Mouse (Mus musculus) heart, embryonic 12.5 days (tissue): Measurements from ENCODE around the gene Bex6. TPM values are rescaled to one million over a fixed set of nuclear protein-coding genes. Genes with fewer than 3 reads are reported as not detected.

Source experiments
- ATAC-seq: fragments of 200-750 bp; cut with Nextera tagmentation; 2 replicates; pipeline ENCODE4 v1.8.0; 2017; ENCODE audit warnings: moderate TSS enrichment, moderate library complexity; ENCODE audit not compliant: insufficient number of reproducible peaks, low FRiP score
- H3K27ac ChIP-seq: fragments of 300-500 bp; sonication (generic); 2 replicates; pipeline ENCODE4 v1.5.1; 2016; ENCODE audit warnings: mild to moderate bottlenecking, moderate library complexity; ENCODE audit not compliant: poor library complexity, severe bottlenecking
- H3K27me3 ChIP-seq: fragments of 300-500 bp; sonication (generic); replicated peaks from 2 replicates; pipeline ENCODE4 v1.6.1; 2016; ENCODE audit warnings: mild to moderate bottlenecking, moderate library complexity
- H3K36me3 ChIP-seq: fragments of 300-500 bp; sonication (generic); 2 replicates; pipeline ENCODE4 v1.6.1; 2016; ENCODE audit warnings: mild to moderate bottlenecking, moderate library complexity
- H3K4me1 ChIP-seq: fragments of 300-500 bp; sonication (generic); replicated peaks from 2 replicates; pipeline ENCODE4 v1.6.1; 2016; ENCODE audit warnings: mild to moderate bottlenecking
- H3K4me2 ChIP-seq: fragments of 300-500 bp; sonication (generic); 2 replicates; pipeline ENCODE4 v1.6.1; 2016; ENCODE audit warnings: mild to moderate bottlenecking, moderate library complexity
- H3K4me3 ChIP-seq: fragments of 300-500 bp; sonication (generic); 2 replicates; pipeline ENCODE4 v1.5.1; 2016; ENCODE audit warnings: mild to moderate bottlenecking
- H3K9ac ChIP-seq: fragments of 300-500 bp; sonication (generic); 2 replicates; pipeline ENCODE4 v1.6.1; 2016; ENCODE audit warnings: mild to moderate bottlenecking, moderate library complexity
- H3K9me3 ChIP-seq: fragments of 300-500 bp; sonication (generic); replicated peaks from 2 replicates; pipeline ENCODE4 v1.6.1; 2016; ENCODE audit warnings: mild to moderate bottlenecking, moderate library complexity
- WGBS: fragments of 180-500 bp; shearing (Covaris S2); methylation state at CpG from one replicate; pipeline ENCODE4 v1.1.7; 2016; 5-methylcytosine and 5-hydroxymethylcytosine counted together
- polyA plus RNA-seq: library from polyadenylated mRNA; unstranded; fragments of >200 nt; fragmentation: Nextera tagmentation; extraction: Ambion mirVana; gene quantifications from 2 replicates; pipeline ENCODE4 v1.2.1, GENCODE M21; 2016

The Bex6 gene
- polyA plus RNA-seq, 1 experiment from 2014 or later: not detected

DNA sequence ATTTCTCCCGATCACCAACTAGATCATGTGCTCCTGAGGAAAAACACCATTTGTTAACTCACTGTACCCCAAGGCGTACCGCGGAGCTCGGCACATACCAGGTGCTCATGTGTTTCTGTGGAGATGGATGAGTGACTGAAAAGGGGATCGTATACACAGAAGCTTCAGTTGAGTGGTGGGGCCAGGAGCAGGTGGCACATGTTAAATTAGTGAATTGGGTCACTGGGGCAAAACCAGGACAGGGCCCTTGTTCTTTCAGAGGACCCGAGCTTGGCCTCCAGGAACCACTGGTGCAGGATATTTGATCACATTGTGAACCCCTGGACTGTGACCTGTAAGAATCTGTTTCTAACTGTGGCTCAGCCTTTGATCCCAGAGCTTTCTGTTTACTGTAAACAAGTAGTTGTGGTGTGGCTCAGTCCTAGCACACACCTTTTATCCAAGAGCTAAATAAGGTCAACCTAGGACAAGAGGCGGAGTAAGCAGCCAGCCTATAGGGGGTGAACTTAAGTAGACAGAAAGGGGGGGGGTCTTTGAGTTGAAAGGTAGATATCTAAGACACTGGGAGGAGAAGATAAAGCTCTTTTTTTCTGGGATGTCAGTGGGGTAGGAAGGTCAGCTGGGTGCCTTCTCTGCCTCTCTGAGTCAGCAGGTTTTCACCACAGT is 5.2 kb upstream of the Bex6 start:
- no peak overlapping the region for H3K27ac ChIP-seq
- H3K9me3 ChIP-seq: no peaks in the 10 kb centered on the region
- ATAC-seq: no peak
- peaks cover 7% of the 10 kb centered on the region for H3K4me1 ChIP-seq
- 85% methylated on average over 8 of the region's 8 CpGs for WGBS
- H3K4me3 ChIP-seq: no peak overlapping the region
- no peaks in the 10 kb centered on the region for H3K27me3 ChIP-seq
- H3K4me2 ChIP-seq: no peak overlapping the region
- no peak overlapping the region for H3K9ac ChIP-seq
- H3K36me3 ChIP-seq: no peaks in the 10 kb centered on the region

DNA sequence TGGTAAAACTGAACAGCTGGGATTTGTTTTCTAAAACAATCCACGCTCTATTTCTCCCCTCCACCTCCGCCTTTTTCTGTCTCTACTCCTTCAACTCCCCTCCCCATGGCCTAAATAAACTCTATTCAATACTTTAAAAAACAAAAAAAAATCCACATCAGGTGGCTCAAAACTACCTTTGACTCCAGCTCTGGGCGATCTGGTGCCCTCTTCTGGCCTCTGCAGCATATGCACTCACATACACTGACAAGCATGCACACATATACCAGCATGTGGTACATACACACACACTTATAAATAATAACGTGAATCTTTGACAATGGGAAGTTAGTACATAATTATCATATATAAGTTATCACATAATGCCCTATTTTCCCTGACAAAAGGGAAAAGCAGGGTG is 4.6 kb upstream of the Bex6 start:
- no peaks in the 10 kb centered on the region for H3K9me3 ChIP-seq
- peaks cover 7% of the 10 kb centered on the region for H3K4me1 ChIP-seq
- H3K27me3 ChIP-seq: no peaks in the 10 kb centered on the region
- no peak overlapping the region for H3K27ac ChIP-seq
- ATAC-seq: no peak
- no peak overlapping the region for H3K4me3 ChIP-seq
- no peak overlapping the region for H3K9ac ChIP-seq
- WGBS: 86% methylated on average over 4 of the region's 4 CpGs
- H3K4me2 ChIP-seq: no peak overlapping the region
- no peaks in the 10 kb centered on the region for H3K36me3 ChIP-seq

DNA sequence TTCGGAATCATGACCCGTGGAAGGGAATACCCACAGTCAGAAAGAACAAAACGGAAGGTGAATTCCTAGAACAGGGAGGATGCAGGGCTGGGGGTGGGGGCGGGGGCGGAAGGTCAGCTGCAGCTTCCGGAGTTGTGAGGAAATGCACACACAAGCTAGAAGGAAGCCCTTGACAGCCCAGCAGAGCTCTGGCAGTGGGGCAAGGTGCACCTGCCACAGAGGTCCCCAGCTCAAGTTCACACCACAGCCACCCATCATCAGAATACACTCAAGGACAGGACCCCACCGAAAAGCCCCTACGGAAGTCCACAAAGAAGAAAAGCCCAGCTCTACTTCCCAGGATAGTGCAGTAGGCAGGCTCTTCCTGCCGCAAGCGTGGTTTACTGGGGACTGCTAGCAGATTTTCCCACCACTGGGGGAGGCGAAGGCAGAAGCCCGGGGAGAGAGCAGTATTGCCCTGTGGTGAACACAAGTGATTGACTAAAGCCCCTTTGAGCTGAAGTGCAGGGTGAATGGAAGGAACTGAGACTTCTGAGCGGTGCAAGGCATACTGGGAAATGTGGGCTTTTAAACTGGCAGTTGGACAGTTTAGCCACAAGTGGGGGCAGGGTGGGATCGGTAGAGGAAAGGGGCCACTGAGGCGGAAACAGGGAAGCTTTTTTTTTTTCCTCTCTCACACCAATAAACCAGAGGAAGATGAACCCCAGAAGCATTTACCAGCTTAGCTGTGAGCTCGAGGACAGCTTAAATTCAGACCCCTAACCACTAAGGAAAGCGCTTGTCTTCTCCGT is 2.5 kb upstream of the Bex6 start:
- H3K27me3 ChIP-seq: no peaks in the 10 kb centered on the region
- peak overlapping the region; percentile 42 for H3K4me2 ChIP-seq
- no peak overlapping the region for H3K4me3 ChIP-seq
- peak overlapping the region; percentile 57; the same call in 1 of the 2 replicates for H3K27ac ChIP-seq
- H3K9me3 ChIP-seq: no peaks in the 10 kb centered on the region
- no peak for ATAC-seq
- H3K9ac ChIP-seq: peak overlapping the region; percentile 35; the same call in 1 of the 2 replicates
- 47% methylated on average over 18 of the region's 18 CpGs for WGBS
- H3K36me3 ChIP-seq: no peaks in the 10 kb centered on the region
- peaks cover 7% of the 10 kb centered on the region for H3K4me1 ChIP-seq

DNA sequence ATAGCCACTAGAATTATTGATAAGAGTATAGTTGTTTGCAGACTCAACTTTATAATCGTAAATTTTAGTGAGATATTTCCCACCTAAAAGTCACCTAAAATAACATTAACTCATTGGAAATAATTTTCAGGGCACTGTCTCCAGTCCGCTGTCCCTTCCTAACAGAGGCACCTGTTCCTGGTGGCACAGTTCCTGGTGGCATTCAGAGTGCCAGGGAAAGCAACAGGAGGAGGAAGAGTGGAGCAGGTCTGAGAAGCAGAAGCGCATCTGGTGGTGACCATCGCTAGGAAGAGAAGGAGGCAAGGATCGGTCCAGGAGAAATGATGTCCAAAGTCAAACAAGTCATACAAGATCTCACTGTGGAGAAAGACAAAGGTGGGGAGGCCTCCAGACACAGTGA is 6.4 kb downstream of the Bex6 start:
- Histone ChIP-seq H3K27ac (no peak overlapping the region), H3K4me2 (no peak overlapping the region), H3K4me1 (0 out of 2 replicates have a peak, but pooled peaks cover 2% of the 10 kb centered on the region), H3K27me3 (no peaks in the 10 kb centered on the region), H3K9me3 (peaks cover 3% of the 10 kb centered on the region; the same call in 1 of the 2 replicates), H3K4me3 (no peak overlapping the region), H3K9ac (no peak overlapping the region), H3K36me3 (no peaks in the 10 kb centered on the region)
- 85% methylated on average over 5 of the region's 5 CpGs for WGBS
- no peak for ATAC-seq

DNA sequence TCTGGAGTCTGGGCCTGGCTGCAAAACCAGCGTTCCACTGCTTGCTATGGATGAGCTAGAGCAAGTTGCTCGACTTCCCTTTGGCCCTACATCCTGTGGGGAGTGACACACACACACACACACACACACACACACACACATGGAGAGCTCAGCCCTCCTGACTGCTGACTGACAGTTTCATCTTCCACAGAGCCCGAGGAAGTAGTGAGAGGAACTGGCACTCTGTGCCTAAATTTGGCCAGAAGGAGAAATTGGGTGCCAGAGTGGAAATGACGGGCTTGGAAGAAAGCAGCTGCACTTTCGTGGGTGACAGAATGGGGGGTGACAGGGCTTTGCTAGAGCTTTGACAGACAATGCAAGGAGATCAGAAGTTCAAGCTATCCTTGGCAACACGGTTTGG is 9.5 kb downstream of the Bex6 start:
- H3K36me3 ChIP-seq: no peaks in the 10 kb centered on the region
- H3K27me3 ChIP-seq: no peaks in the 10 kb centered on the region
- H3K4me3 ChIP-seq: no peak overlapping the region
- H3K4me2 ChIP-seq: no peak overlapping the region
- no peak overlapping the region for H3K9ac ChIP-seq
- ATAC-seq: no peak
- H3K9me3 ChIP-seq: peaks cover 5% of the 10 kb centered on the region; the same call in 1 of the 2 replicates
- H3K27ac ChIP-seq: no peak overlapping the region
- 0 out of 2 replicates have a peak, but pooled peaks cover 2% of the 10 kb centered on the region for H3K4me1 ChIP-seq
- 51% methylated on average over 6 of the region's 6 CpGs for WGBS

DNA sequence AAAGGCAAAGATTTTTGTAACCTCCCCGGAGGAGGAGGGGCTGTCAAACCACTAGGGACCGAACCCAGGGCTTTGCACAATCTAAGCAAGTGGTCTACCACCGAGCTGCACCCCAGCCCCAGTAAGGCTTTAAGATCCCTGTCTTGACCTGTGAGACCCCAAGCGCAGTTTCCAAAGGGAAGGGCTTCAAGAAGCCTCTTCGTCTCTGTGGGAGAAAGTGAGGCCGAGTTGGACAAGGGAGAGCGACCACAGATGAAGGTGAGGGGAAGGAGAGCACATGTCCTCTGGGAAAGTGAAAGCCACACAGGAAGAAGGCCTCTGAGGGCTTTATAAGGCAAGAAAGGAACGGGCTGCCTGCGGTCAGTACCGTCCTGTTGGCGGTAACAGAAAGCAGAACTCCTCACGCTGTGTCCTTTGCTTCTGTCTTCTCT is 10.4 kb downstream of the Bex6 start:
- Histone ChIP-seq H3K4me2 (peak overlapping the region; percentile 49), H3K4me3 (no peak overlapping the region)

DNA sequence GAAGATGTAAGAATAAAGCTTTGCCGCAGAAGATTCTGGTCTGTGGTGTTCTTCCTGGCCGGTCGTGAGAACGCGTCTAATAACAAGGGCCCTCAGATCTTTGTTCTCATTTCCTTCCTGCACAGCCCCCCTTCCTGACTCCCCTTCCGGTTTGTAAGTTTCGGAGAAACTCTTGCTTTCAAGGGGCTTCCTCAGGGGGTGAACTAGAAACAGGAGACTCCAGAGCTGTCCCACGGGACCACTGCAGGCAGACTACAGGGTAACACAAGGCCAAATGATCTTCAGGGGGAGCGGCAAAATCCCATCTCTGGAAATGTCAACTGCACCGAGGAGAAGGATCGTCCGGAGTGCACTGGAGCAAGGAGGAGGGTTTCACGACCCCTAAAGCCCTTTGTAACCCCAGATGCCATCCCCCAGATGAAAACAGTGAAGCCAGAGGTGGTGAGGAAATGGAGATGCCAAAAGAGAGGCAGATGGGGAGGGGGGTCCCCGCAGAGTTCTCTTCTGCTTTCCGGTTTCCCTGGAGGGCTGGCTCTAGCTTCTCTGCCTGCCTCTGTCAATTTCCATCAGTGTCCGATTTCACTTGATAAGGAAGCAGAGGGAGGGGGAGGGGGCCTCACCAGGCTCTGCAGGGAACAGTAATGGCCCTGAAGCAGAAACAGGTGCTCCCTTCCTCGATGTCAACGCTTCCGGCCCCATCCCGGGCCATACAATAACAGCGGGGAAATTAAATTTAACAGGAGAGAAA is 20.8 kb downstream of the Bex6 start:
- no peak for ATAC-seq
- peak overlapping the region; percentile 1 for H3K4me3 ChIP-seq
- H3K4me2 ChIP-seq: 0 out of 2 replicates have a peak overlapping the region, but pooled peaks have one; percentile 7
- H3K27me3 ChIP-seq: no peaks in the 10 kb centered on the region
- H3K27ac ChIP-seq: peak overlapping the region; percentile 47
- H3K9ac ChIP-seq: no peak overlapping the region
- 71% methylated on average over 21 of the region's 21 CpGs for WGBS
- no peaks in the 10 kb centered on the region for H3K4me1 ChIP-seq
- no peaks in the 10 kb centered on the region for H3K36me3 ChIP-seq
- H3K9me3 ChIP-seq: peaks cover 3% of the 10 kb centered on the region; the same call in 1 of the 2 replicates

More for the DNA sequence above, 10.4 kb downstream of the Bex6 start:
- Histone ChIP-seq H3K27me3 (no peaks in the 10 kb centered on the region), H3K9ac (no peak overlapping the region), H3K4me1 (0 out of 2 replicates have a peak, but pooled peaks cover 2% of the 10 kb centered on the region), H3K9me3 (peaks cover 5% of the 10 kb centered on the region; the same call in 1 of the 2 replicates), H3K27ac (no peak overlapping the region), H3K36me3 (no peaks in the 10 kb centered on the region)
- ATAC-seq: no peak
- 40% methylated on average over 12 of the region's 12 CpGs for WGBS

DNA sequence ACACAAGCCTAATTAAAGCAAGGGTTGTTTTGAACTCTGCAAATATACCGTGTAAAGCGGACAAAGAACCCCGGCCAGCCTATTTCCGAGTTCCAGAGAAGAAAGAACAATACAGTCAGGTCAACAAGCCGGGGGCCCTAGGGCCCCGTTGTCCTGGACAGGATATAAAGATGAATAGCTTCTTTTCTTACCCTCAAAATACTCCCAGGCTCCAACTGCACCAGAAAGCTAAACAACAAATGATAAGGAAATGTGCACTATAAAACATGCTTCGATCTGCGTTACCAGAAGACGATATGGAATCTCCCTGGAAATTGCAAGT is 21.3 kb downstream of the Bex6 start:
- ATAC-seq: no peak
- 68% methylated on average over 9 of the region's 9 CpGs for WGBS
- no peaks in the 10 kb centered on the region for H3K36me3 ChIP-seq
- H3K27ac ChIP-seq: no peak overlapping the region
- H3K4me3 ChIP-seq: no peak overlapping the region
- H3K27me3 ChIP-seq: no peaks in the 10 kb centered on the region
- no peak overlapping the region for H3K9ac ChIP-seq
- H3K4me1 ChIP-seq: no peaks in the 10 kb centered on the region
- H3K4me2 ChIP-seq: 0 out of 2 replicates have a peak overlapping the region, but pooled peaks have one; percentile 7
- peaks cover 3% of the 10 kb centered on the region; the same call in 1 of the 2 replicates for H3K9me3 ChIP-seq

DNA sequence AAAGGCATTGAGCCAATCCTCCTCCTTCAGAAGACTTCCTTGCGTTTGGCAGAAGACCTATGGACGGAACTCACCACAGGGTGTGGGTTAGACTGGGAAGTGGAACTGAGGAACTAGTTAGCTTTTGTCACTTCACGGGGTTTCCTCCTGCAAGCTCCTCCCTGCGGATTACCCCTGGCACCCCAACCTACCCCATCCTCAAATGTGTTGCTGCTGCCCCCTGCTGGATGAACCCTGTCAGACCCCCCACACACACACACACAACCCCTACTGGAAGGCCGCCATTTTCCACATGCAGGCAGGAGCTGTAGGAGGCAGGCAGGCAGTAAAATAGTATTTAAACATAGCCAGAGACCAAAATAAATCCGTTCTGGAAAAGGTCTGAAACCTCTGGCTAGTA is 23.1 kb downstream of the Bex6 start:
- WGBS: 66% methylated on average over 6 of the region's 6 CpGs
- Histone ChIP-seq H3K4me1 (no peaks in the 10 kb centered on the region), H3K27me3 (no peaks in the 10 kb centered on the region), H3K4me2 (no peak overlapping the region), H3K9me3 (peaks cover 3% of the 10 kb centered on the region; the same call in 1 of the 2 replicates), H3K27ac (no peak overlapping the region), H3K9ac (no peak overlapping the region), H3K36me3 (no peaks in the 10 kb centered on the region), H3K4me3 (no peak overlapping the region)
- no peak for ATAC-seq

DNA sequence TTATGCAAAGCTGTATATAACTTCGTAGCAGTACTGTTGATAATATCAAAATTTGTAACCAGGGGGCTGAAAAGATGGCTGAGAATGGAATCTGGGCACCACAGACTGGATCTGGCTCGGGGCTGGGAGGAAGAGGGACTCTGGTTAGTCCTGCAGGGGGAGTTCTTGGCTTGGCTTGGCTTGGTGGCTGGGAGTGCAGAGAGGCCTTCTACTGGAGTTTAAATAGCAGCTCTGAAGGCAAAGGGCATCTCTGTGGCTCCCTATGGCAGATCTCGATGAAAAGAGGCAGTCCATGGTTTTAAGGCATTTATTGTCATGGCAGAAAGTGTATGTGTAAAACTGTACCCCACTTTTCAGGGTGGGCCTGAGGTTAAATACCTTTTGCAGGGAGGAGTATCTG is 25.3 kb downstream of the Bex6 start:
- Histone ChIP-seq H3K36me3 (no peaks in the 10 kb centered on the region), H3K27me3 (no peaks in the 10 kb centered on the region), H3K4me1 (no peaks in the 10 kb centered on the region), H3K9ac (no peak overlapping the region), H3K9me3 (peaks cover 13% of the 10 kb centered on the region), H3K4me3 (no peak overlapping the region), H3K27ac (no peak overlapping the region), H3K4me2 (no peak overlapping the region)
- 52% methylated on average over 3 of the region's 3 CpGs for WGBS
- no peak for ATAC-seq

DNA sequence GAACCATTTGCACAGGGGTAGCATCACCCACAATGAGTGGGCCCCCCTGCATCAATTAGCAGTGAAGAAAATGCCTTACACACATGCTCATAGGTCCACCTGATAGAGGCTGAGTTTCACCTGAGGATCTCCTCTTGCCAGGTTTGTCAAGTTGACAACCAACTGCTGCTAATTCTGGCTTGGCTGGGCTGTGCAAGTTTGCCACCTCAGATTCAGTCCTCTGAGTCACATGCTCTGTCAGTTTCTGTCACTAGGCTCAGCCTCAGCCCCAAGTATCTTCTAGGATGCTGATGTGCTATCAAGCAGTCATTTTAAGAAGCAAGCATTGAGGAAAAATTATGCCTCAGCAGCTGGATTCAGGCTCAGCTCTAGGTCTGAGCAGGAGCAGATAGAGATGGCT is 34.5 kb downstream of the Bex6 start:
- Histone ChIP-seq H3K4me2 (no peak overlapping the region), H3K4me1 (no peaks in the 10 kb centered on the region; the same call in 1 of the 2 replicates), H3K4me3 (no peak overlapping the region), H3K36me3 (no peaks in the 10 kb centered on the region), H3K27ac (0 out of 2 replicates have a peak overlapping the region, but pooled peaks have one; percentile 2), H3K9ac (no peak overlapping the region), H3K9me3 (peaks cover 9% of the 10 kb centered on the region), H3K27me3 (no peaks in the 10 kb centered on the region)
- ATAC-seq: no peak
